Mouse (Mus musculus): ENCODE results near the gene Rnf39. TPM values are rescaled to one million over a fixed set of nuclear protein-coding genes. Genes with fewer than 3 reads are reported as not detected.

The Rnf39 gene
- polyA plus RNA-seq, 1 experiment from 2014 or later, result 1.5 TPM

GRCm38 (mm10) chr17:36915076-36915475 is 27.6 kb upstream of the Rnf39 start:
- Histone ChIP-seq H3K27ac (no peak overlapping the region), H3K4me2 (replicated peaks) (no peak overlapping the region), H3K9ac (no peak overlapping the region), H3K36me3 (no peaks in the 10 kb centered on the region), H3K4me3 (no peak overlapping the region), H3K9me3 (replicated peaks) (no peaks in the 10 kb centered on the region), H3K4me1 (no peaks in the 10 kb centered on the region), H3K27me3 (no peaks in the 10 kb centered on the region)
- no peak for ATAC-seq (ENCODE audit: low FRiP score)
- WGBS, result 14% methylated on average over 9 of the region's 9 CpGs

- H3K27me3 ChIP-seq, result no peaks in the 10 kb centered on the region
- H3K4me3 ChIP-seq, result no peak overlapping the region
- no peaks in the 10 kb centered on the region for H3K4me1 ChIP-seq
- H3K9me3 ChIP-seq (replicated peaks), result no peaks in the 10 kb centered on the region
- no peaks in the 10 kb centered on the region for H3K36me3 ChIP-seq
- ATAC-seq (ENCODE audit: low FRiP score), result no peak
- H3K9ac ChIP-seq, result no peak overlapping the region
- H3K4me2 ChIP-seq (replicated peaks), result no peak overlapping the region
- H3K27ac ChIP-seq, result no peak overlapping the region
- 56% methylated on average over 15 of the region's 15 CpGs for WGBS
Observed at GRCm38 (mm10) chr17:36920239-36920638, 22.5 kb upstream of the Rnf39 start.

- H3K9ac ChIP-seq, result no peak overlapping the region
- H3K36me3 ChIP-seq, result no peaks in the 10 kb centered on the region
- no peak overlapping the region for H3K27ac ChIP-seq
- H3K9me3 ChIP-seq (replicated peaks), result no peaks in the 10 kb centered on the region
- H3K4me3 ChIP-seq, result no peak overlapping the region
- no peak overlapping the region for H3K4me2 ChIP-seq (replicated peaks)
- ATAC-seq (ENCODE audit: low FRiP score), result no peak
- no peaks in the 10 kb centered on the region for H3K27me3 ChIP-seq
- no peaks in the 10 kb centered on the region for H3K4me1 ChIP-seq
- 89% methylated on average over 4 of the region's 4 CpGs for WGBS
Observed at GRCm38 (mm10) chr17:36922715-36923114, 20.0 kb upstream of the Rnf39 start.

GRCm38 (mm10) chr17:36923491-36923890 is 19.2 kb upstream of the Rnf39 start:
- ATAC-seq (ENCODE audit: low FRiP score), result no peak
- no peaks in the 10 kb centered on the region for H3K4me1 ChIP-seq
- no peak overlapping the region for H3K9ac ChIP-seq
- no peaks in the 10 kb centered on the region for H3K9me3 ChIP-seq (replicated peaks)
- H3K36me3 ChIP-seq, result no peaks in the 10 kb centered on the region
- H3K4me3 ChIP-seq, result no peak overlapping the region
- WGBS, result 72% methylated on average over 4 of the region's 4 CpGs
- no peaks in the 10 kb centered on the region for H3K27me3 ChIP-seq
- H3K4me2 ChIP-seq (replicated peaks), result no peak overlapping the region
- H3K27ac ChIP-seq, result no peak overlapping the region

GRCm38 (mm10) chr17:36927496-36928120 is 15.1 kb upstream of the Rnf39 start:
- H3K9me3 ChIP-seq (replicated peaks), result no peaks in the 10 kb centered on the region
- H3K9ac ChIP-seq, result no peak overlapping the region
- no peaks in the 10 kb centered on the region for H3K27me3 ChIP-seq
- no peaks in the 10 kb centered on the region for H3K36me3 ChIP-seq
- 57% methylated on average over 10 of the region's 10 CpGs for WGBS
- no peak for ATAC-seq (ENCODE audit: low FRiP score)
- no peak overlapping the region for H3K4me3 ChIP-seq
- H3K4me1 ChIP-seq, result no peaks in the 10 kb centered on the region
- no peak overlapping the region for H3K27ac ChIP-seq
- H3K4me2 ChIP-seq (replicated peaks), result no peak overlapping the region

GRCm38 (mm10) chr17:36929236-36929932 is 13.3 kb upstream of the Rnf39 start:
- Histone ChIP-seq H3K9ac (no peak overlapping the region), H3K27ac (no peak overlapping the region), H3K4me1 (no peaks in the 10 kb centered on the region), H3K36me3 (no peaks in the 10 kb centered on the region), H3K27me3 (no peaks in the 10 kb centered on the region), H3K4me3 (no peak overlapping the region), H3K9me3 (replicated peaks) (no peaks in the 10 kb centered on the region), H3K4me2 (replicated peaks) (no peak overlapping the region)
- WGBS, result 78% methylated on average over 12 of the region's 12 CpGs
- ATAC-seq (ENCODE audit: low FRiP score), result no peak

GRCm38 (mm10) chr17:36930233-36930632 is 12.5 kb upstream of the Rnf39 start:
- no peaks in the 10 kb centered on the region for H3K36me3 ChIP-seq
- H3K9ac ChIP-seq, result no peak overlapping the region
- 78% methylated on average over 6 of the region's 6 CpGs for WGBS
- no peak overlapping the region for H3K27ac ChIP-seq
- no peak overlapping the region for H3K4me2 ChIP-seq (replicated peaks)
- no peaks in the 10 kb centered on the region for H3K9me3 ChIP-seq (replicated peaks)
- H3K4me3 ChIP-seq, result no peak overlapping the region
- no peaks in the 10 kb centered on the region for H3K27me3 ChIP-seq
- H3K4me1 ChIP-seq, result no peaks in the 10 kb centered on the region
- no peak for ATAC-seq (ENCODE audit: low FRiP score)

- Histone ChIP-seq H3K4me2 (replicated peaks) (no peak overlapping the region), H3K27me3 (no peaks in the 10 kb centered on the region), H3K4me3 (no peak overlapping the region), H3K27ac (no peak overlapping the region), H3K9me3 (replicated peaks) (no peaks in the 10 kb centered on the region), H3K9ac (no peak overlapping the region), H3K36me3 (no peaks in the 10 kb centered on the region), H3K4me1 (no peaks in the 10 kb centered on the region)
- 89% methylated on average over 4 of the region's 4 CpGs for WGBS
- no peak for ATAC-seq (ENCODE audit: low FRiP score)
Observed at GRCm38 (mm10) chr17:36931130-36931529, 11.6 kb upstream of the Rnf39 start.

- H3K27ac ChIP-seq, result no peak overlapping the region
- H3K9ac ChIP-seq, result no peak overlapping the region
- no peak overlapping the region for H3K4me3 ChIP-seq
- 70% methylated on average over 2 of the region's 2 CpGs for WGBS
- H3K4me1 ChIP-seq, result no peaks in the 10 kb centered on the region
- ATAC-seq (ENCODE audit: low FRiP score), result no peak
- H3K4me2 ChIP-seq (replicated peaks), result no peak overlapping the region
- H3K27me3 ChIP-seq, result no peaks in the 10 kb centered on the region
- no peaks in the 10 kb centered on the region for H3K36me3 ChIP-seq
- H3K9me3 ChIP-seq (replicated peaks), result no peaks in the 10 kb centered on the region
Observed at GRCm38 (mm10) chr17:36931806-36932205, 10.9 kb upstream of the Rnf39 start.

- no peak overlapping the region for H3K9ac ChIP-seq
- 93% methylated on average over 2 of the region's 2 CpGs for WGBS
- H3K27ac ChIP-seq, result no peak overlapping the region
- no peak overlapping the region for H3K4me3 ChIP-seq
- H3K36me3 ChIP-seq, result no peaks in the 10 kb centered on the region
- peaks cover 5% of the 10 kb centered on the region for H3K4me1 ChIP-seq
- no peaks in the 10 kb centered on the region for H3K9me3 ChIP-seq (replicated peaks)
- H3K4me2 ChIP-seq (replicated peaks), result no peak overlapping the region
- no peak for ATAC-seq (ENCODE audit: low FRiP score)
- H3K27me3 ChIP-seq, result peaks cover 32% of the 10 kb centered on the region
Observed at GRCm38 (mm10) chr17:36938056-36938455, 4.7 kb upstream of the Rnf39 start.

- H3K27ac ChIP-seq, result no peak overlapping the region
- 65% methylated on average over 10 of the region's 10 CpGs for WGBS
- H3K36me3 ChIP-seq, result no peaks in the 10 kb centered on the region
- no peaks in the 10 kb centered on the region for H3K9me3 ChIP-seq (replicated peaks)
- H3K4me3 ChIP-seq, result no peak overlapping the region
- no peak overlapping the region for H3K9ac ChIP-seq
- peaks cover 21% of the 10 kb centered on the region for H3K4me1 ChIP-seq
- peak overlapping the region; percentile 66 for H3K4me2 ChIP-seq (replicated peaks)
- H3K27me3 ChIP-seq, result peaks cover 66% of the 10 kb centered on the region
- no peak for ATAC-seq (ENCODE audit: low FRiP score)
Observed at GRCm38 (mm10) chr17:36942391-36942790, 327 bp upstream of the Rnf39 start.

GRCm38 (mm10) chr17:36943691-36944090 is 973 bp downstream of the Rnf39 start:
- Histone ChIP-seq H3K9me3 (replicated peaks) (no peaks in the 10 kb centered on the region), H3K27ac (no peak overlapping the region), H3K36me3 (peaks cover under 1% of the 10 kb centered on the region; the same call in 1 of the 2 replicates), H3K4me3 (no peak overlapping the region), H3K4me1 (peaks cover 21% of the 10 kb centered on the region), H3K27me3 (peaks cover 64% of the 10 kb centered on the region), H3K4me2 (replicated peaks) (peak overlapping the region; percentile 66; the same call in 1 of the 2 replicates), H3K9ac (no peak overlapping the region)
- ATAC-seq (ENCODE audit: low FRiP score), result no peak
- WGBS, result 23% methylated on average over 5 of the region's 5 CpGs

Measured in hindbrain, embryonic 12.5 days (tissue).